Mouse (Mus musculus): ENCODE measurements around the gene Jup. TPM values are rescaled to one million over a fixed set of nuclear protein-coding genes. Genes with fewer than 3 reads are reported as not detected.
"Not testable (repeated sequence)": the region's sequence is repeated elsewhere in the genome, so short reads cannot be mapped to it uniquely, and the experiment has no call there.

The Jup gene
- polyA plus RNA-seq, 1 experiment from 2014 or later = 309 TPM

- no peak overlapping the region for H3K4me3 ChIP-seq
- H3K9ac ChIP-seq = no peak overlapping the region
- H3K36me3 ChIP-seq = no peaks in the 10 kb centered on the region
- no peaks in the 10 kb centered on the region; the same call in 1 of the 2 replicates for H3K4me1 ChIP-seq
- WGBS = 52% methylated on average over 9 of the region's 9 CpGs
- H3K9me3 ChIP-seq = no peaks in the 10 kb centered on the region
- no peak overlapping the region for H3K27ac ChIP-seq
- H3K27me3 ChIP-seq = no peaks in the 10 kb centered on the region
- H3K4me2 ChIP-seq = no peak overlapping the region
- ATAC-seq (ENCODE audit: insufficient number of reproducible peaks, low FRiP score, low TSS enrichment, low read depth) = no peak
These were observed 64.6 kb downstream of the Jup start for GRCm38 (mm10) chr11:100332766-100333515.

DNA sequence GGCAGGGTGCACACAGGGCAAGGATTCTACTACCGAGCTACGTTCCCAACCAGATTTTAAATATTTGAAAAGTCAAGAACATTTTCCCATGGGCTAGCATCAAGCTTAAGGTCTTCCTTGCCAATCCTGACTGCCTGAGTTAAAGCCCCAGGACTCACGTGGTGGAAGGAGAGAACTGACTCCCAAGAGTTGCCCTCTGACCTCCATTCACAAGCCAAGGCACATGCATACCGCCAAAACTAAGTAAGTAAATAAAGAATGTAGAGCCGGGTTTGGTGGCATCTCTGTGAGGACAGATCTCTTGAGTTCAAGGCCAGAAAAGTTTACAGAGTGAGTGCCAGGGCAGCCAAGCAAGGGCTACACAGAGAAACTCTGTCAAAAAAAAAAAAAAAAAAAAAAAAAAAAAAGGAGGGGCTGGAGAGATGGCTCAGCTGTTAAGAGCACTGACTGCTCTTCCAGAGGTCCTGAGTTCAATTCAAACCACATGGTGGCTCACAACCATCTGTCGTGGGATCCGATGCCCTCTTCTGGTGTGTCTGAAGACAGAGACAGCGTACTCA is 66.7 kb downstream of the Jup start:
- H3K27ac ChIP-seq; H3K9ac ChIP-seq; H3K4me3 ChIP-seq; H3K27me3 ChIP-seq; H3K4me2 ChIP-seq; H3K36me3 ChIP-seq; ATAC-seq (ENCODE audit: insufficient number of reproducible peaks, low FRiP score, low TSS enrichment, low read depth); H3K4me1 ChIP-seq; H3K9me3 ChIP-seq: not testable (repeated sequence)
- 58% methylated on average over 8 of the region's 8 CpGs for WGBS

DNA sequence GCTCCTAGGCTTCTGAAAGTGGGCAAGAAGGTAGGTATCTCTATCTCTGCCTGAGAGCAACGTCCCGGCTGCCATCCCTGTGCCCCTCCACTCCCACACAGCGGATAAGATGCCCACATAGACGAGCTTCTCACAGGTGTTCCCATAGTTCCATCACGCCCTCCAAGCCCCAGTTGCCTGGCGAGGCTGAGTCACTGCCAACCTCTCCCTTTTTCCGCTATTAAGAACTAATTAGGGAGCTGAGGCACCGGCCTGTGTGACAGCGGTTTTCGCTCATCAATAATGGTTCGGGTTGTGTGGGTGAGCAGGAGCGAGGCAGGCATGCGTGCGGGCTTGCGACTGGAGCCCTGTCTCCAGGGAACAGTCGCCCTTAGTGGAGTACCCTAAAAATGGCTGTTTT is 67.3 kb downstream of the Jup start:
- H3K9ac ChIP-seq = no peak overlapping the region
- no peaks in the 10 kb centered on the region for H3K27me3 ChIP-seq
- H3K9me3 ChIP-seq = no peaks in the 10 kb centered on the region
- 55% methylated on average over 16 of the region's 16 CpGs for WGBS
- ATAC-seq (ENCODE audit: insufficient number of reproducible peaks, low FRiP score, low TSS enrichment, low read depth) = no peak
- H3K27ac ChIP-seq = no peak overlapping the region
- no peaks in the 10 kb centered on the region for H3K36me3 ChIP-seq
- no peak overlapping the region for H3K4me3 ChIP-seq
- H3K4me2 ChIP-seq = no peak overlapping the region
- H3K4me1 ChIP-seq = no peaks in the 10 kb centered on the region; the same call in 1 of the 2 replicates

GRCm38 (mm10) chr11:100327761-100328160 is 69.8 kb downstream of the Jup start:
- WGBS = 84% methylated on average over 6 of the region's 6 CpGs
- no peak for ATAC-seq (ENCODE audit: insufficient number of reproducible peaks, low FRiP score, low TSS enrichment, low read depth)

DNA sequence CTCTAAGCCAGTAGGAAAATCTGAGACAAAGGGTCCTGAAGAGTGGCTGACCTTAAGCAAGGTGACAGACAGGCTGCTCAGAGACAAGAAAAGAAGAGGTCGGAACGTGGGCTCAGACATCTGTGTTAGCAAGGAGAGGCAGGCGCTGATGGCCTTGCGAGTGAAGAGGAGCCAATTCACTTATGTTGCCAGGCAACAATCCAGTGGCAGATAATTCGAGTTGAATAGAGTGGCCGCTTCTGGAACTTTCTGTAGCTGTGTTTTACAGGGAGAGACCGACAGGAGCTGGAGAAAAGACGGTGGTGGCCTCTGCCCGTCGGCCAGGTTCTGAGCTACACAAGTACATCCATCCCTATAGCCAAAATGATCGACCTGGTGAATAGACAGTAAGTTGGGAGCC is 70.2 kb downstream of the Jup start:
- 86% methylated on average over 11 of the region's 11 CpGs for WGBS
- Histone ChIP-seq H3K36me3 (peaks cover 5% of the 10 kb centered on the region), H3K4me1 (no peaks in the 10 kb centered on the region; the same call in 1 of the 2 replicates), H3K27ac (no peak overlapping the region), H3K9ac (no peak overlapping the region), H3K9me3 (no peaks in the 10 kb centered on the region), H3K4me3 (no peak overlapping the region), H3K4me2 (no peak overlapping the region), H3K27me3 (no peaks in the 10 kb centered on the region)
- no peak for ATAC-seq (ENCODE audit: insufficient number of reproducible peaks, low FRiP score, low TSS enrichment, low read depth)

More at GRCm38 (mm10) chr11:100327761-100328160, 69.8 kb downstream of the Jup start:
- H3K27ac ChIP-seq = no peak overlapping the region
- H3K9me3 ChIP-seq = no peaks in the 10 kb centered on the region
- peaks cover under 1% of the 10 kb centered on the region; the same call in 1 of the 2 replicates for H3K36me3 ChIP-seq
- no peak overlapping the region for H3K9ac ChIP-seq
- no peaks in the 10 kb centered on the region for H3K27me3 ChIP-seq
- H3K4me3 ChIP-seq = no peak overlapping the region
- no peaks in the 10 kb centered on the region; the same call in 1 of the 2 replicates for H3K4me1 ChIP-seq
- no peak overlapping the region for H3K4me2 ChIP-seq

DNA sequence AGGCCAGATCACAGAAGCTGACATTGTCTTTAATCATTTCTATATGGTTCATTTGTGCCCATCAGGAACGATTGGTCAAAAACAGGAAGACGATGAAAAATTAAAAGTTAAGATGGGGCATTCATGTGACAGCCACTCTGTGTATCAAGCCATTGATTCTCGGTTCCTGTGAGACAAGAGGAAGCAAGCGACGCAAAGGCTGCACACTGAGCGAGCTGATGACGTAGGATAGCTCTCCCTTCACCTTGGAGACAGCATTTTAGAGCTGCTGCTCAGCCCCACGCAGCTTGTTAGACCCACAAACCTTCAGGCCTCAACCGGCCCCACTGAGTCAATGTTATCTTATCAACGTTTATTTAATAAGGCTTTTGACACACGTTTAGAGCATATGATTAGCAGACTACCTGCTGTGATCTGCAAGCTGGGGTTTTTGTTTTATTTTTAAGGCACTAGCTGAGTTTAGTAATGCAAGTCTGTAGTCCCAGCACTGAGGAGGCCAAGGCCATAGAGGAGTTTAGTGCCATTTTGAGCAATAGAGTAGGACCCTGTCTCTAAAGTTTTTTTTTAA is 72.4 kb downstream of the Jup start:
- ATAC-seq (ENCODE audit: insufficient number of reproducible peaks, low FRiP score, low TSS enrichment, low read depth) = no peak
- H3K4me2 ChIP-seq = no peak overlapping the region
- no peak overlapping the region for H3K4me3 ChIP-seq
- no peaks in the 10 kb centered on the region for H3K27me3 ChIP-seq
- peaks cover 19% of the 10 kb centered on the region for H3K36me3 ChIP-seq
- H3K4me1 ChIP-seq = peaks cover 5% of the 10 kb centered on the region
- no peak overlapping the region for H3K27ac ChIP-seq
- 80% methylated on average over 11 of the region's 11 CpGs for WGBS
- H3K9me3 ChIP-seq = no peaks in the 10 kb centered on the region
- no peak overlapping the region for H3K9ac ChIP-seq

- Histone ChIP-seq H3K27me3 (no peaks in the 10 kb centered on the region), H3K4me2 (no peak overlapping the region), H3K4me3 (no peak overlapping the region), H3K36me3 (peaks cover 19% of the 10 kb centered on the region), H3K4me1 (peaks cover 7% of the 10 kb centered on the region; the same call in 1 of the 2 replicates), H3K27ac (no peak overlapping the region), H3K9me3 (no peaks in the 10 kb centered on the region), H3K9ac (no peak overlapping the region)
- WGBS = 20% methylated on average over 3 of the region's 3 CpGs
- ATAC-seq (ENCODE audit: insufficient number of reproducible peaks, low FRiP score, low TSS enrichment, low read depth) = no peak
These were observed 74.0 kb downstream of the Jup start for GRCm38 (mm10) chr11:100323578-100323977.

- H3K4me1 ChIP-seq = peaks cover 7% of the 10 kb centered on the region; the same call in 1 of the 2 replicates
- no peak overlapping the region for H3K4me2 ChIP-seq
- H3K36me3 ChIP-seq = peaks cover 19% of the 10 kb centered on the region
- WGBS = 71% methylated on average over 3 of the region's 3 CpGs
- no peak overlapping the region for H3K4me3 ChIP-seq
- H3K27me3 ChIP-seq = no peaks in the 10 kb centered on the region
- ATAC-seq (ENCODE audit: insufficient number of reproducible peaks, low FRiP score, low TSS enrichment, low read depth) = no peak
- peak overlapping the region; percentile 38; the same call in 1 of the 2 replicates for H3K27ac ChIP-seq
- no peaks in the 10 kb centered on the region for H3K9me3 ChIP-seq
- no peak overlapping the region for H3K9ac ChIP-seq
These were observed 74.8 kb downstream of the Jup start for GRCm38 (mm10) chr11:100322591-100323258.

- Histone ChIP-seq H3K36me3 (peaks cover 19% of the 10 kb centered on the region), H3K27ac (0 out of 2 replicates have a peak overlapping the region, but pooled peaks have one; percentile 38)
- not testable (repeated sequence) for H3K9ac ChIP-seq; H3K27me3 ChIP-seq; H3K4me3 ChIP-seq; H3K4me2 ChIP-seq; ATAC-seq (ENCODE audit: insufficient number of reproducible peaks, low FRiP score, low TSS enrichment, low read depth); H3K4me1 ChIP-seq; H3K9me3 ChIP-seq
- WGBS = 83% methylated on average over 7 of the region's 7 CpGs
These were observed 75.9 kb downstream of the Jup start for GRCm38 (mm10) chr11:100321479-100322305.

- Histone ChIP-seq H3K4me3 (peak overlapping the region; percentile 72), H3K9ac (peak overlapping the region; percentile 92), H3K4me2 (peak overlapping the region; percentile 58), H3K27ac (peak overlapping the region; percentile 100), H3K36me3 (peaks cover 19% of the 10 kb centered on the region)
- not testable (repeated sequence) for H3K4me1 ChIP-seq; H3K9me3 ChIP-seq; H3K27me3 ChIP-seq; ATAC-seq (ENCODE audit: insufficient number of reproducible peaks, low FRiP score, low TSS enrichment, low read depth)
- 15% methylated on average over 11 of the region's 11 CpGs for WGBS
These were observed 76.7 kb downstream of the Jup start for GRCm38 (mm10) chr11:100320701-100321410.
